Mouse (Mus musculus): Measurements from ENCODE around the gene Tpo. TPM values are rescaled to one million over a fixed set of nuclear protein-coding genes. Genes with fewer than 3 reads are reported as not detected.

Tpo gene
- total RNA-seq (2021): under 1 TPM; 0.25 to 0.96 TPM

DNA sequence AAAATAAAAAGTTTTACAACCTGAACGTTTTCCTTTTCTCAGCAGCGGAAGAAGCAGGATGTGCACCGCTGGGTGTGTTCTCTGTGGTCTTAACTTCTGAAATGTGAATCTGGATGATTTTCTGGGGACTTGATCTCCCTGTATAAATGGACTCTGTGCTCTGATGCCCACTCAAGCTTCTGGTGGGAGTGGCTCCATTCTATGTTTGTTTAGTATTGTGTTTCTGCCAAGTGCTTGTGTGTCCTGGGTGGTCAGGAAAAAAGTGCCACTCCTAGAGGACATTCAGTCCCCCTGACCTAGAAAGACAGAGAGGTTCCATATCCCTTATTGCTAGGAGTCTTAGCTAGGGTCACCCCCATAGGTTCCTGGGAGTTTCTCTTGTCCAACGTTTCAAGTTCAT is at the start of gene Tpo:
Tpo (minus strand) TSS at position 101 of the 400 bp plus-strand sequence.
- intact Hi-C loops (cut with DNase I): no loop called here
- no peak for DNase-seq (ENCODE audit: low spot score in 2 of 2)

- no peak for DNase-seq (ENCODE audit: low spot score in 2 of 2)
- intact Hi-C loops (cut with DNase I): no loop called here
These were observed 49.3 kb upstream of the Tpo start for GRCm38 (mm10) chr12:30181721-30182120.

DNA sequence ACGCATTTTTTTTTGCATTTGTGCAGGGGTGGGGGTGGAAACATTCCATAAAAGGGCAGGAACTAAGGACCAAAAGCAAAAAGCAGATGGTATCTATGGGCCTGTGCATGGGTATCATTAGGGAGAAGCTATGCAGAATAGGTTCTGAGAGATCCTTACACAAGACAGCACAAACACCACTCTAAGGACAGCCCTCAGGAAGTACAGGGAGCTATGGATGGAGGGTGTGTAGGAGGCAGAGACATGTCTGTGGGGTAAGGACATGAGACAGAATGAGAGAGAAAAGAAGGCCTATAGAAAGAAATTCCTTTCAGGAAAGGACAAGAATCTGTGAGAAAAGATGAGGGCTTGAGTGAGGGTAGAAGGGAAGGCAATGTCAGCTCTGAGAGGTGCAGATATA is 47.2 kb upstream of the Tpo start:
- intact Hi-C loops (cut with DNase I): no loop called here
- DNase-seq (ENCODE audit: low spot score in 2 of 2): no peak

DNA sequence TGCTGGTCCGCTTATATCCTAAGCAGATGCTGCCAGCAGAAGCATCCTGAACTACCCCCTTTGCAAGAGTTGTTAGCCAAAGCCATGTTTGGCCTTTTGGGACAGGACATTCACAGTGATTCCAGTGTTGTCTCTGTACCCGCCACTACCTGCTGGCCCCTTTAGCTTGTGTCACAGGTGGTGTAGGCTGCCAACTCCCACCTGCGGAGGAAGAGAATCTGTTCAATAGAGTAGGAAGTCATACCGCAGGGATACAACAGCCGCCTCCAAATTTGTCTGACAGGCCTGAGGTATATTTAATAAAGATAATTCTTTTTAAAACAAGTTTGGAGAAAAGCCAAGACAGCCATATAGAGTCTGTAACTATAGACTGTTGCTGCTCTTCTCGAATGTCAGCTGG is 45.5 kb upstream of the Tpo start:
- DNase-seq (ENCODE audit: low spot score in 2 of 2): no peak
- intact Hi-C loops (cut with DNase I): no loop called here

GRCm38 (mm10) chr12:30177529-30177928 is 45.1 kb upstream of the Tpo start:
- DNase-seq (ENCODE audit: low spot score in 2 of 2): no peak
- intact Hi-C loops (cut with DNase I): no loop called here

- intact Hi-C loops (cut with DNase I): no loop called here
- peak; percentile 23 to 88 for DNase-seq (ENCODE audit: low spot score in 2 of 2)
These were observed 36.1 kb upstream of the Tpo start for GRCm38 (mm10) chr12:30168491-30168890.

GRCm38 (mm10) chr12:30164538-30164937 is 32.1 kb upstream of the Tpo start:
- no peak for DNase-seq (ENCODE audit: low spot score in 2 of 2)
- intact Hi-C loops (cut with DNase I): no loop called here

- intact Hi-C loops (cut with DNase I): no loop called here
- no peak for DNase-seq (ENCODE audit: low spot score in 2 of 2)
These were observed 31.6 kb upstream of the Tpo start for GRCm38 (mm10) chr12:30164005-30164404.

GRCm38 (mm10) chr12:30161731-30162406 is 29.4 kb upstream of the Tpo start:
- intact Hi-C loops (cut with DNase I): no loop called here
- no peak for DNase-seq (ENCODE audit: low spot score in 2 of 2)

DNA sequence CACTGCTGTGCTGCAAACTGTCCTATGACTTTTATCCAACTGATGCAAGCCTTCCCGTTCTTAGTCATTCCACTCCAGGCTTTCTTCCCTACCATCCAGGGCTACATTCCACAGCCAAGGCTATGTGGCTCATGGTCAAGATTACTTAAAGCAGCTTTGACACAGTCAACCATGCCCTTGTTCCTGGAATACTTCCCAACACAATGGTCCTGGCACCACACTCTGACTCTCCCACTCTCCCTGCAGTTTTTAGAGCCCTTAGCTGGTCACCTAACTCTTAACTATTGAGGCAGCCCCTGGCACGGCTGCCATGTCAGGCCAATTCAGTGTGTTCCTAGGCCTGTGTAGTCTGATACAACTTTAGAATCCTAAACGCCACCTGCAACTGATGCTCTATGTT is 28.1 kb upstream of the Tpo start:
- no peak for DNase-seq (ENCODE audit: low spot score in 2 of 2)
- intact Hi-C loops (cut with DNase I): no loop called here

GRCm38 (mm10) chr12:30159788-30160187 is 27.4 kb upstream of the Tpo start:
- intact Hi-C loops (cut with DNase I): no loop called here
- DNase-seq (ENCODE audit: low spot score in 2 of 2): no peak

DNA sequence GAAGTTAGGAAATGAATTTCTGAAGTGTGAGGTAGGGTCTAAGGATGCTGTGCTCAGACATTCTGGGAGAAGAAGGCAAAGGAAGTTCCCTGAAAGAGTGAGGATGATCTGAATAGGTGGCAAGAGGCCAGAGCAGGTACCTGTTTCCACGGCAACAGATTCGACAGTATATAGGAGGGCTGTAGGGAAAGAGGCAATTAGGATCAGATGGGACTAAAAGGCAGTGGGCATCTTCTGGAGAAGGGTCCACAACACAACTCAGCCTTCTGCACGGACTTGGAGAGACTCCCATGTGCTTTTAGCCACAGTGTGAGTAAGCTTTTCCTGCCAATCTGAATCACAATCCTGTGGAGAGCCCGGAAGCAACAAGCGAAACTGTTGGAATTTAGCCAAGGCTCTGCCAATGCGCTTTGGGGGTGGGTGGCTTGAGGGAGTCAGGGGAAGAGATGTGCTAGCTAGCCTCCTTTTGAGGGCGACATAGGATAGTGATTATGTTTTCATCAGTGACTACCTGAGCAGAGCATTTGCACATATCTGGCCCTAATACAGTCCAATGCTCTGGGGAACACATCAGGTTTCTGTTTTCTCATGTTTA is 21.8 kb upstream of the Tpo start:
- intact Hi-C loops (cut with DNase I): no loop called here
- peak in 1 of 2 experiments; percentile 18 for DNase-seq (ENCODE audit: low spot score in 2 of 2)

GRCm38 (mm10) chr12:30142085-30142484 is 9.7 kb upstream of the Tpo start:
- intact Hi-C loops (cut with DNase I): no loop called here
- peak in 1 of 2 experiments; percentile 43 for DNase-seq (ENCODE audit: low spot score in 2 of 2)

- intact Hi-C loops (cut with DNase I): loop anchor here (10.0 kb wide), 1 partner anchor 75 kb away; no protein-coding TSS in a partner anchor
These were observed 3.1 kb downstream of the Tpo start for GRCm38 (mm10) chr12:30129411-30129716.

DNA sequence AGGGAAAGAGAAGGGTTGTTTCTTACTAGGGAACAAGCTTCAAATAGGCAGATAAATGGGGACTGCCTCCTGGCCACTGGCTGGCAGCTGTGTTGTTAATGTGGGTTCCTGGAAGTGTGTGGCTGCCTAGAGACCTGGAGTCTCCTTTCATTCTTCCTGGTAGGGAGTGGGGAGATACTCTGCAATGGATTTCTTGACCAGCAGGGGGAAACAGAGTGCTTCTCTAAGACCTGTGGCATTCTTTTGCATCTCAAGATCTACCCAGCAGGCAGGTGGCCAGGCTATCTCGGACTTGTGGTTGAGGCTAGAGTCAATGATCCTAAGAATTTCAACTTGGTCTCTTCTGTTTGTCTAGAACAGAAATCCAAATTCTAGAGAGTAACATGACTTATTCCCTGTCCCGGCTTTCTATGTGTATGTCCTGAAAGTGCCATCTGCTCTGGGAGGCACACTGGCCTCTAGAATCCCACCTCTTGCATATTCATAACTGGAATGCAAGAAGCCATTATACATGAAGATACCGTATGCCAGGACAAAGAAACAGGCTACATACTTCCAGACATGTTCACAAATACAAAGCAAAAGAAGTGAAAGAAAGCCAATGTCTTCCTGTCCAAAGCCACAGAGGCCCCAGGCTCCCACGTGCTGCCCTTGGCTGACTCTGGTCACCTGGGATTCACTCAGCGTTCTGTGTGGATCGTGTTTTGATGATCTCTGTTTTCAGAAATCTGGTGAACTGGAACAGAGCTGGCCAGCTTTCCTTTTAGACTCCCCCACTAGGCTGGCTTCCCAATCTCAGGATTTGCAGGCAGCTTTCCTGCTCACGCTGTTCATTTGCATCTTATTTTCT is 3.6 kb downstream of the Tpo start:
- intact Hi-C loops (cut with DNase I): loop anchor here (1.0 to 10.0 kb wide), 3 partner anchors 74 to 450 kb away; partner anchors contain the start of gene Sntg2
- peak; percentile 78 to 92 for DNase-seq (ENCODE audit: low spot score in 2 of 2)

More at GRCm38 (mm10) chr12:30129411-30129716, 3.1 kb downstream of the Tpo start:
- DNase-seq (ENCODE audit: low spot score in 2 of 2): no peak

- intact Hi-C loops (cut with DNase I): loop anchor here (10.0 kb wide), 1 partner anchor 68 kb away; no protein-coding TSS in a partner anchor
- peak in 1 of 2 experiments; percentile 10 for DNase-seq (ENCODE audit: low spot score in 2 of 2)
These were observed 10.1 kb downstream of the Tpo start for GRCm38 (mm10) chr12:30122347-30122746.

GRCm38 (mm10) chr12:30112271-30112670 is 20.2 kb downstream of the Tpo start:
- intact Hi-C loops (cut with DNase I): no loop called here
- DNase-seq (ENCODE audit: low spot score in 2 of 2): no peak

- DNase-seq (ENCODE audit: low spot score in 2 of 2): peak in 1 of 2 experiments; percentile 31
These were observed 22.5 kb downstream of the Tpo start for GRCm38 (mm10) chr12:30109646-30110605.

GRCm38 (mm10) chr12:30102891-30103565 is 29.4 kb downstream of the Tpo start:
- DNase-seq (ENCODE audit: low spot score in 2 of 2): no peak
- intact Hi-C loops (cut with DNase I): no loop called here

More at GRCm38 (mm10) chr12:30109646-30110605, 22.5 kb downstream of the Tpo start:
- intact Hi-C loops (cut with DNase I): no loop called here

All from left cerebral cortex, postnatal 25 days (tissue).